Mouse (Mus musculus) brain, embryonic 14.5 days (tissue): ENCODE measurements around the gene Mrpl43. TPM values are rescaled to one million over a fixed set of nuclear protein-coding genes. Genes with fewer than 3 reads are reported as not detected.
A peak's percentile ranks its signal among the peaks of the same experiment; 100 is the strongest.

ENCODE experiments used
- DNase-seq: peaks from one replicate; pipeline ENCODE4 v3.0.0-alpha.2; 2011; ENCODE audit warnings: low read depth
- CTCF ChIP-seq: fragments of 200-500 bp; IDR thresholded peaks from 2 replicates; pipeline ENCODE4 v1.5.1; 2012; ENCODE audit warnings: inconsistent platforms, mild to moderate bottlenecking, moderate library complexity, borderline replicate concordance; ENCODE audit not compliant: insufficient read depth, insufficient read length; ENCODE audit errors: extremely low read depth
- POLR2A ChIP-seq: fragments of 200-500 bp; IDR thresholded peaks from 2 replicates; pipeline ENCODE4 v1.6.1; 2012; ENCODE audit warnings: mild to moderate bottlenecking, inconsistent platforms, borderline replicate concordance; ENCODE audit not compliant: poor library complexity, insufficient read depth, insufficient read length, severe bottlenecking; ENCODE audit errors: extremely low read depth
- polyA plus RNA-seq: library from polyadenylated mRNA; depleted of rRNA; stranded (reverse); fragments of >200 nt; gene quantifications from 2 replicates; pipeline ENCODE4 v1.2.3, GENCODE M21; 2012

Mrpl43 gene
- polyA plus RNA-seq, 1 experiment = 96.2 TPM

DNA sequence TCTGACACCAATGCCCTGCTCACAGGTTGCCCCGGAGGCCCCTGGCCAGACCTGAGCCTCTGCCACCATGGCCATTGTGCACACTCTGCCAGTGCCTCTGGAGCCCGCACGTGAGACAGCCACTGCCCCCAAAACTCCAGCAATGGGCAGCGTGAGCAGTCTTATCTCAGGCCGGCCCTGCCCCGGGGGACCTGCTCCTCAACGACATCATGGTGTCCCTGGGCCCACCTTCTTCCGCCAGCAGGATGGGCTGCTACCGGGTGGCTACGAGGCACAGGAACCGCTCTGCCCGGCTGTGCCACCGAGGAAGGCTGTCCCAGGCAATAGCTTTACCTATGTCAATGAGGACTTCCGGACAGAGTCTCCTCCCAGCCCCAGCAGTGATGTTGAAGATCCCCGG is 15.1 kb upstream of the Mrpl43 start:
- no peak for DNase-seq
- TF ChIP-seq CTCF = no peak
- no peak for TF ChIP-seq POLR2A

DNA sequence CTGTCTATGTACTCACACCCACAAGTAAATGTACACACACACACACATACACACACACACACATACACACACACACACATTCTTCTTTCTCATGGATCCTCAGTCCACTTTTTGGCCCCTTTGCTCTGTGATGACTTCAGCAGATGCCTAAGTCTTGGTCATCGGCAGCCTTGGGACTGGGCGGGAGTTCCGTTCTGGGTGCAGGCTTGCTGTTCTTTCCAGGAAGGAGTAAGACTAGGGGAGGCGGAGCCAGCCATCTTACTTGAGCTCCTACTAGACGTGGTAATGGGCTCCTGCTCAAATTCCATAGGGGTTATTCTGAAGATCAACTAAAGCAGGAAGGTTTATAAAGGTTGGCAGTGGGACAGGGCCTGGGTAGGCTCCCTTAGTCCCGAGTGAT is 14.1 kb upstream of the Mrpl43 start:
- TF ChIP-seq POLR2A = no peak
- TF ChIP-seq CTCF = no peak
- no peak for DNase-seq

DNA sequence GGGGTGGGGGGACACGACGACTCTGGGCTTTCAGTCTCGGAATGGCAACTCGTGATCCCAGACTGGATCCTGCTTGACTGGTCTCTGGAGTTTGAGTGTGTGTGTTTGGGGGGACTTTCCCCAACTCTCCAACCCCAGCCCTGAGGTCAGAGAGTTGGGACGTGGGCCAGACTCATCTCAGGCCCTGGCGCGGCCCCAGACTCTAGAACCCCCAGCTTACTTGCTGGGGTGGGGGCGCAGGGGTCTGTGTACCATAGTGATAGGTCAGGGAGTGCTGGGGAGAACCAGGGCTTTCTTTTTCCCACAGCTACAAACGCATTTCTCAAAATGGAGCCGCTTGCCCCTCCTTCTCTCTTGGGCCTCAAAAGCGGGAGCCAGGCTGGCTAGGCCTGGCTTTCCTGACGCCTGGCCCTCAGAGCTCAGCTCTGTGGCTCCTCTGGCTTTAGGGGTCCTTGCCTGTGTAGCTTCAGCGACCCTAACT is 12.1 kb upstream of the Mrpl43 start:
- DNase-seq = peak; percentile 43
- TF ChIP-seq POLR2A = no peak
- TF ChIP-seq CTCF = no peak

DNA sequence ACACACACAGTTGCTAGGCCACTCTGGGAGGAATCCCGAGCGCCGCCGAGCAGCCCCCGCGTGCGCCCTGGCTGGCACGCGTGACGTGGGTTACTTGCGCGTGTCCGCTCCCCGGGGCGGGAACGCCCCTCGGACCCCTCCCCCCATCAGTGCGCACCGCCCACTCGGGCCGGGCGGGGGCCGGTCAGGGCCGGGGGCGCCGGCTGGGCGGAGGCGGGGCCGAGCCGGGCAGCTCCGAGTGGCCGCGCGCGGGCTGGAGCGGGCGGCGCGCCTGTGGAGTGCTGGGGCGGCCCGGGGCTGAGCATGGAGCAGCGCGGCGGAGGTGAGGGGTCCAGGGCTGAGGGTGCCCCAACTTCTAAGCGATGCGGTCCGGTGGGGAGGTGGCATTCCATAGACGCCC is 11.7 kb upstream of the Mrpl43 start:
- peak; percentile 66 for TF ChIP-seq POLR2A
- no peak for TF ChIP-seq CTCF
- peak; percentile 88 for DNase-seq

DNA sequence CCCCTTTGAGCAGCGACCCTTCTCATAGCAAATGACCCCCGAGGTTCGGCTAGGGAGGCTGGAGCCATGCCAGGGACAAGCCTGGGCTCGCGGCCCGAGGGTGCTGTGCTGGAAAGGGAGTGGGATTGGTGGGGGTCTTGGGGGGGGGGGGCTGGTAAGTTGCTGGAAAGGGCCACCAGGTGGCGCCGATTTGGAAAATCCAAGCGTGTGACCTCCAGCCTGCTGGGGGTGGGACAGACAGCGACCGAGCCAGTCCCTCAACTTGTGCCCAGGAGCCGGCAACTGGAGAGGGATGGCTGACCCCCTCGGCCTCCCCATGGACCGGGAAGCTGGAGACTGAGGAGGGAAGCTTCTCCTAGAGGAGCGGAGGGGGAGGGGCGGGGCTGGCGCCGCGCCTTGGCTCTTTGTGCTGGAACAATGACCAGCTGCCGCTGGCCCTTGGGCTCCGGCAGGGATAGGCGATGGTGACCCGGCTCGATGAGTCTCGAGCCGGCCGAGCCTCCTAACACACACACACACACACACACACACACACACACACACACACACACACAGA is 11.1 kb upstream of the Mrpl43 start:
- DNase-seq = peak; percentile 93
- TF ChIP-seq CTCF (peak; percentile 56), POLR2A (peak; percentile 21; the same call in 1 of the 2 replicates)

DNA sequence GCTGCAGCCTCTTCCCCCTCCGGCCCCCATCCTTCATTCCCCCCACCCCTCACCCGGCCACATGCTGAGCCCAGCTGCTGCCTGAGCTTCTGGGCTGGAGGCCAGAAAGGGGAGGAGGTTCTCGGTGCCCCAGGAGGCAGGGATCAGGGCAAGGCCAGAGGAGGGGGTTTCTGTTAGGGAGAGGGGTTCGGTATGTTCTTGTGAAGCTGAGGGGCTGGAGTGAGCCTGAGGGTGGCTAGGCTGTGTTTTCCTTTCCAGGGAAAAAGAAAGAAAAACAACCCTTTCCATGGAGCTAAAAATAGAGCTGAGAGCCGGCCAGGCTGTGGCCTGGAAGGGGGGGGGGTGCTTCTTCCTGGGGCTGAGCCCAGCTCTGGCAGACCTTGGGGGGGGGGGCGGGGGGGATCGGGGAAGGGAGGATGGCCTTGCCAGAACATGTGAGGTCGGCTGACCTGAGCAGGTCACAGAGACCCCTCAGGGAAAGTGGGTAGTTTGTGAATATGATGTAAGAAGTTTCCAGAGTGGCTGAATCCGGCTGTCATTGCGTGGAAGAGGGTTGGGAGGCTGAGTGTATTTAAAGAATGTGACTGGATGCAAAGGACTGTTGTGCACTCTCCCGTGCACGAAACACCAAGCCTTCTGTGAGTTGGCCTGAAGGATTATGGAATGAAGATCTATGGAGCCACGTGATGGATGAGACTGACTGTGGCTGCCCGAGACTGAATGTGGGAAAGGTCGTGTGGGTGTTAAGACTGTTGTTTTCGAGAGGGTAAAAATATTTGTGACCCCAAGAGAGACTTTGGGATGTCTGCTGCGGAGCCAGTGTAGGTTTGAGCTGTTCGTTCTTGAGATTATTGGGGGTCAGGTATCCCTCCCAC is 10.3 kb upstream of the Mrpl43 start:
- peak; percentile 94 for DNase-seq
- no peak for TF ChIP-seq CTCF
- TF ChIP-seq POLR2A = no peak

DNA sequence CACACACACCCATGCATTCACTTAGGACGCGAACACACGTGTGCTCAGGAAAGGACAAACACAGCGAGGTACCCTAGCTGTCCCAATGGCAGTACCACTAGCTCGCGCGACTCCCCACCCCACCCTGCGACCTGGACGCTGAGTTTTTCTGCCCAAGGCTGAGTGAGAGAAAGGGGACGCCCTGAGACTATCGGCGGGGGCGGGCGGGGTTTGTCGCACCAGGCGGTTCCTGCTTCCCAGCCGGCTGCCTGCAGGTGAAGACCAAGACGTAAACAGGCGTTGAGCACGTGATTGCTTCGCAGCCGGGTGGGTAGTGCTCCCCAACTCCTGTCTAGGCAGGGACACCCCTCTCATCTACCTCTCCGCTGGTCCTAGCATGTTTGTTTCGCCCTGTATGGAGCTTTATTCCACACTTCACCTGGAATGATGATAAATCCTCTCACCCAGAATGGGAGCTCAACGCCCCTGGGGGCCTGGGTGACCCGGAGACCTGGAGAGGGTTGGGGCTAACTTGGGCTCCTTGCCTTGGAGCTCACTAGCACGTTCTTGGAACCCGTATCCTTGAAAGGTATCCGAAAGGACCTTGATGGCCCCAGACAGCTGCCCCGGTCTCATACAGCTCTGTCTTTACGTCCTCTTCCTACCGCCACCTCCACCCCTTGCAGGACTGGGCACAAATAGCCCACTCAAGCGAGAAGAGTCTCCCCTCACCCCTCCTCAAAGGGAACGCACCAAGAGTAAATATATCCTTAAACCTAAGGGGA is 9.5 kb upstream of the Mrpl43 start:
- peak; percentile 49 for DNase-seq

DNA sequence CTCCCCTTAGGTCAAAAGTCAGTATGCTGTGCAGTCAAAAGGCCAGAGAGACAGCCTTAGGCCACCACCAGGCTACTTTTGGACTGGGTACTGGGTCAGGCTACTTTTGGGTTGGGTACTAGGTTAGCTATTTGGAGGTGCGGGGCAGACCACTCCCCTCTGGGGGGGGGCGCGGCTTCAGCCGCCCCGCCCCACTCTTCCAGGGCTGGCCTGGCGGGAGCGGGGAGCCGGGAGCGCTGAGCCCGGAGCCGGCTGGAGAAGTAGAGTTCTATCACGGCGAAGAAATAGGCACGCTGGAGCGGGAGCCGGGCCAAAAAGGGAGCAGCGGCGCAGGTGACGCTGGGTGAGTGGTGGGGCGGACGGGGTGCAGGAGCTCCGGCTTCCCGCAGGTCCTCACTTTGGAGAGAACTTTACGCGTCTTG is 8.8 kb upstream of the Mrpl43 start:
- DNase-seq = no peak

More for the DNA sequence above, 9.5 kb upstream of the Mrpl43 start:
- no peak for TF ChIP-seq POLR2A
- no peak for TF ChIP-seq CTCF

DNA sequence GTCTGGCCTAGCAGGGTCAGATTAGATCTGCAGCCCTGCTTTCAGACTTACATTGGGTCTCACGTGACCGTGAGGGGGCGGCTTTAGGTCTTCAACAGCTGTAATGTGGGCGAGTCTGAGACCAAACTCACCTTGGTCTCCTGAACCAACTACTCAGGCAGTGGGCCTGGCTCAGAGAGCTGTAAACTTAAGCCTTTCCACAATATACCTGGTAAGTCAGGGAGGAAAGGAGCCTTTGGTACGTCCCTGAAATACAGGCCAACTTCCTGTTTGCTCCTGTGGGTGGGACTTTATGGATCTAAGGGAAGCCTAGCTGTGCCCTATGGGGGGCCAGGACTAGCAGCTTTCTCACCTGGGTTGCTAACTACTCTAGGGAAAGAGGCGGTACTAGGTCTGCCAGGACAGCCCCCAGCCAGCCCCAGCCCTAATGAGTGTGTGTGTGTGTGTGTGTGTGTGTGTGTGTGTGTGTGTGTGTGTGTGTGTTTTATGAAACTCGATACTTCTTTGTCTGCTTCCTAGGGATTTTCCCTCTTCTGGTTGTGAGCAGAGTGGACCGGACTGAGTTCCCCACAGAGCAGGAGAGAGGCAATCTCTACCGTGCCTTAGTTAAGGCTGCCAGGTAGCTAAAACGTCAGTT is 8.2 kb upstream of the Mrpl43 start, which contains the start of gene Lzts2:
Lzts2 (plus strand) TSS at position 80 of the 637 bp plus-strand sequence.
- DNase-seq = peak; percentile 13
- TF ChIP-seq POLR2A = no peak
- TF ChIP-seq CTCF = no peak

More for the DNA sequence above, 8.8 kb upstream of the Mrpl43 start:
- TF ChIP-seq POLR2A = no peak
- TF ChIP-seq CTCF = no peak

DNA sequence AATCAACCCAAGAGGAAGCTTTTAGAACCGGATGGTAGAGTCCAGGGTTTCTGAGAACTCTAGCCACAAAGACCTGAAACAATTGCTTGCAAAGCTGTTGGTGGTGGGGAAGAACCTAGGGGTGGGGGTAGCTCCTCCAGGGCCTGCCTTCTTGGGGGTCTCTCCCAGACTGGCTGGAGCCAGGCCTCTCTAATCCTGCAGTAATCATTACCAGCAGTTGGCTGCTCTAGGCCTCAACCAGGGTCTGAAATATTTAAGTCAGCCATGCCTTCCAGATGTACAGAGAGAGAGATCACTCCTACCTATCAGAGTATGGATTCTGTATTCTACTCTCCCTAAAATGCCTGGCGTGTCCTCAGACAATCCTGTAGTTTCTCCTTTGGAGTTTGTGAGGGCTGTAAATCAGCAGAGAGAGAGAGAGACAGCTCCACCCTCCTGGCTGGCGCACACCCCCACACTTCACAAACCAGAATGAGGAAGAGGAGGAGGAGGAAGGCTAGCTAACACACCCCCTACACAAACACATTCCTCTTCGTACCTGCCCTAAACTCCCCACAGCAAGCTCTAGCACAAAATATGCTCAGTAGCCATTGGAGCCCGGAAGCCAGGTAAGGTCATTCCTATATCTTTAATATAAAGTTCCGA is 7.5 kb upstream of the Mrpl43 start:
- no peak for DNase-seq
- TF ChIP-seq POLR2A (no peak), CTCF (no peak)

DNA sequence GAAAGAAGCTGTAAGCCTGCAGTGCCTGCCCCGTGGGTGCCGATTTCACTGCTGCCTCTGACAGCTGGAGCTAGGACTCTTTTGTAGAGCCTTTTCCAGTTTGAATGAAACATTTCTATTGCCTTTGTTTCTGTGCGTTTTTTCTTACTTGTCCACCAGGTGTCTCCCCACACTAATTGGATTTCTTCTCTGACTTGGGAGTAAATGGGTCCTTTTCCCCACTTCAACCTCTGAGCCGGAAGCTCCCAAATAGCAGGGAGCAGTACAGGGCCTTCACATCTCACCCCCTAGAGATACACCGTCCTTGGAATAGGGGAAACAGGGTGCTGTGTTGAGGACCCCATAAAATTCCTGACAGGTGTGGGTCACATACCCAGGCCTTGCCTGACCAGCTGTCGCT is 6.4 kb upstream of the Mrpl43 start:
- peak; percentile 77 for DNase-seq
- TF ChIP-seq CTCF (peak; percentile 31; the same call in 1 of the 2 replicates), POLR2A (no peak)
